Mouse (Mus musculus): ENCODE measurements at regions not wholly inside any gene's neighbourhood (a gene's known extent, or its start where the extent isn't known, plus 50 kb on each side); places are given as distances from the start of the nearest gene placed in this dataset.

- TF ChIP-seq CTCF (conservative IDR thresholded peaks at IDR 0.05; ENCODE audit: low read length) (no peak), NANOG (IDR thresholded peaks at IDR 0.05; ENCODE audit: borderline replicate concordance, low read length) (no peak)
These were observed 644.9 kb upstream of the Kif18a start for GRCm38 (mm10) chr2:108635644-108636043.

Data from E14TG2a.4 (cell line).